Mouse (Mus musculus) adrenal gland, postnatal 25 days (tissue): Measurements from ENCODE around the gene Kitl. TPM values are rescaled to one million over a fixed set of nuclear protein-coding genes. Genes with fewer than 3 reads are reported as not detected.

Experiments used
- DNase-seq: peaks from one replicate; pipeline ENCODE4 v3.0.0; 2021; ENCODE audit warnings: mixed read lengths
- total RNA-seq: library from RNA; stranded (reverse); gene quantifications from 2 replicates; pipeline ENCODE4 v1.2.3, GENCODE M21; 2021

Gene Kitl
- total RNA-seq, 1 experiment from 2014 or later = 27.7 TPM

GRCm38 (mm10) chr10:100030385-100030784 is 15.0 kb downstream of the Kitl start:
- no peak for DNase-seq

GRCm38 (mm10) chr10:100030980-100031516 is 15.6 kb downstream of the Kitl start:
- no peak for DNase-seq

GRCm38 (mm10) chr10:100031631-100032030 is 16.2 kb downstream of the Kitl start:
- DNase-seq = no peak

GRCm38 (mm10) chr10:100032566-100032965 is 17.1 kb downstream of the Kitl start:
- DNase-seq = peak; percentile 48

- DNase-seq = no peak
These were observed 20.6 kb downstream of the Kitl start for GRCm38 (mm10) chr10:100036021-100036420.

GRCm38 (mm10) chr10:100038342-100038898 is 23.0 kb downstream of the Kitl start:
- peak; percentile 16 for DNase-seq

GRCm38 (mm10) chr10:100038994-100039393 is 23.6 kb downstream of the Kitl start:
- no peak for DNase-seq

- no peak for DNase-seq
These were observed 28.3 kb downstream of the Kitl start for GRCm38 (mm10) chr10:100043748-100044147.

- no peak for DNase-seq
These were observed 28.7 kb downstream of the Kitl start for GRCm38 (mm10) chr10:100044153-100044552.

- DNase-seq = no peak
These were observed 35.8 kb downstream of the Kitl start for GRCm38 (mm10) chr10:100051146-100051783.

- DNase-seq = no peak
These were observed 37.0 kb downstream of the Kitl start for GRCm38 (mm10) chr10:100052404-100052803.

GRCm38 (mm10) chr10:100052911-100053310 is 37.5 kb downstream of the Kitl start:
- no peak for DNase-seq

GRCm38 (mm10) chr10:100054006-100054405 is 38.6 kb downstream of the Kitl start:
- DNase-seq = peak; percentile 22

- no peak for DNase-seq
These were observed 39.7 kb downstream of the Kitl start for GRCm38 (mm10) chr10:100055082-100055481.

- DNase-seq = no peak
These were observed 41.7 kb downstream of the Kitl start for GRCm38 (mm10) chr10:100057106-100057623.

GRCm38 (mm10) chr10:100059356-100059755 is 43.9 kb downstream of the Kitl start:
- DNase-seq = no peak

- no peak for DNase-seq
These were observed 50.3 kb downstream of the Kitl start for GRCm38 (mm10) chr10:100065529-100066301.

- no peak for DNase-seq
These were observed 50.9 kb downstream of the Kitl start for GRCm38 (mm10) chr10:100066374-100066773.

- DNase-seq = no peak
These were observed 57.2 kb downstream of the Kitl start for GRCm38 (mm10) chr10:100072641-100073040.

GRCm38 (mm10) chr10:100073092-100073491 is 57.7 kb downstream of the Kitl start:
- no peak for DNase-seq

GRCm38 (mm10) chr10:100101115-100101514 is 85.7 kb downstream of the Kitl start:
- no peak for DNase-seq

GRCm38 (mm10) chr10:100111209-100111608 is 95.8 kb downstream of the Kitl start:
- no peak for DNase-seq

GRCm38 (mm10) chr10:100115570-100115969 is 100.1 kb downstream of the Kitl start:
- no peak for DNase-seq
